Mouse (Mus musculus) heart, adult 10 weeks (tissue): ENCODE data around the gene Gstt1. TPM values are rescaled to one million over a fixed set of nuclear protein-coding genes. Genes with fewer than 3 reads are reported as not detected.

ENCODE experiments used
- polyA plus RNA-seq: library from polyadenylated mRNA; stranded (reverse); fragments of 350-450 nt; fragmentation: Illumina TruSeq; extraction: RNeasy Lipid Tissue Mini Kit (QIAGEN cat#74804); gene quantifications from one replicate; pipeline ENCODE4 v1.2.3, GENCODE M21; 2014; ENCODE audit warnings: low read depth, low replicate concordance

Gstt1 gene
- polyA plus RNA-seq = 37.9 TPM

GRCm38 (mm10) chr10:75798176-75798696 is at the start of gene Gstt1:
Gene Gstt1 (minus strand): TSS chr10:75798584.

DNA sequence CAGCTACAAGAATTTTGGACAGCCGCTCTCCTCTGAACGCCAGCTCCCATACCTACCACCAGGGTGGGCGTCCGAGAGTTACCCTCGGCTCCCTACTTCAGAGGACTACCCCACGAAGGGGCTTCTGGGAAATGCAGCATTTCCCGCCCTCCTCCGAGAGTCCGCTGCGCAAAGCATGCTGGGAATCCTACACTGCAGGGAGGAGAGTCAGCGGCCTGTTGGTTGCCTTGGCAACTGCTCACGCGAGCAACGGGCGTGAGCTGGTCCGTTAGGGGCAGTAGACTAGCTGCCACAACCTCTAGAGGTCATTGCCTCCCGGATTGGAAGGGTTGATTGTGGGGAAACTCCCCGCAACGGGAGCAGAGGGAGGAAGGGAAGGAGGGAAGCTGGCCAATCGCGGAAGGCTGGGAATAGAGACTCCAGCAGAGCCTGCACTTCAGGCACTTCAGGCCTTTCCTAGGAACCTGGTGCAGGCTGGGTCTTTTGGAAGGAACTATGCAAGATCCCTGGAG is 38.9 kb upstream of the Gstt1 start, which contains the start of gene Gstt2:
Gene Gstt2, minus strand, starts transcription at position 177 of the 512 bp plus-strand sequence.

DNA sequence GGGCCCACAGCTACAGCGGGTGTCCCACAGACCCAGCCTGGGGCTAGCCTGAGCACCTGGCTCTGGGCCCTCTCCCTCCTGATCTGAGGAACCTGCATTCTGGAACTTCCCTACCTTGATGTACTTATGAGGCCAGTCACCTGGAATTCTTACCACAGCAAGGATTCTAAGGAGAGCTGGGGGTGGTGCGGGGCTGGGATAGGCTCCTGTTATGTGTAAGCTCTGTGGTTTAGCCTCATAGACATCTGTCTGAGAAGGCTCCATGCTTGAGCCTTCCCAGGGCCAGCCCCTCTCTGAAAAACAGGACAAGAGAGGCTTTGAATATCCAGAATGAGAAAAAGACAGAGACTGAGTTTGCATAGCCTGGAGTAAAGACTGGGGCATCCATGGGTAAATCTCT is 24.1 kb upstream of the Gstt1 start, which contains the start of gene Gstt4:
Gene Gstt4, minus strand, starts transcription at position 101 of the 400 bp plus-strand sequence.

GRCm38 (mm10) chr10:75780769-75781578 is 17.4 kb downstream of the Gstt1 start, which contains the start of the genes Gm20441 and Gstt3:
Gene Gm20441 (minus strand): TSS chr10:75780954.
Gene Gstt3 (minus strand): TSS chr10:75781414.

GRCm38 (mm10) chr10:75772795-75773664 is 25.4 kb downstream of the Gstt1 start, which contains the start of gene Ddt:
Gene Ddt (minus strand): TSS chr10:75773414.

GRCm38 (mm10) chr10:75763682-75764518 is 34.5 kb downstream of the Gstt1 start, which contains the start of gene Cabin1:
Gene Cabin1 (minus strand): TSS chr10:75764341.

Other genes with a start within 250 kb of the Gstt1 start
- 1.2 TPM for gene Lrrc75b, start 238.3 kb downstream of the Gstt1 start, polyA plus RNA-seq
- gene Ggt1, start 237.0 kb downstream of the Gstt1 start, polyA plus RNA-seq = not detected
- gene Ggt5, start 209.2 kb downstream of the Gstt1 start, polyA plus RNA-seq = 6.0 TPM
- gene Susd2, start 154.6 kb downstream of the Gstt1 start, polyA plus RNA-seq = 2.1 TPM
- 16.5 TPM for gene Cabin1, start 34.2 kb downstream of the Gstt1 start, polyA plus RNA-seq
- 148 TPM for gene Ddt, start 25.2 kb downstream of the Gstt1 start, polyA plus RNA-seq
- not detected for gene Gm20441, start 17.6 kb downstream of the Gstt1 start, polyA plus RNA-seq
- gene Gstt3, start 17.2 kb downstream of the Gstt1 start, polyA plus RNA-seq = 4.7 TPM
- gene Gstt4, start 24.0 kb upstream of the Gstt1 start, polyA plus RNA-seq = not detected
- gene Gstt2, start 38.8 kb upstream of the Gstt1 start, polyA plus RNA-seq = 20.2 TPM
- 174 TPM for gene Mif, start 61.7 kb upstream of the Gstt1 start, polyA plus RNA-seq
- gene Derl3, start 94.8 kb upstream of the Gstt1 start, polyA plus RNA-seq = 0.73 TPM
- gene Smarcb1, start 123.0 kb upstream of the Gstt1 start, polyA plus RNA-seq = 25.2 TPM
- 1,332 TPM for gene Chchd10, start 134.5 kb upstream of the Gstt1 start, polyA plus RNA-seq
- gene Mmp11, start 137.9 kb upstream of the Gstt1 start, polyA plus RNA-seq = 9.6 TPM
- not detected for gene Gm867, start 142.1 kb upstream of the Gstt1 start, polyA plus RNA-seq
- gene Vpreb3, start 144.5 kb upstream of the Gstt1 start, polyA plus RNA-seq = not detected
- gene Gm5134, start 155.9 kb upstream of the Gstt1 start, polyA plus RNA-seq = not detected
- gene Zfp280b, start 234.1 kb upstream of the Gstt1 start, polyA plus RNA-seq = 4.6 TPM